Comparison of ENCODE assay signal across 24 mouse cellular contexts in genomic region chr2:52177726-52178125, GRCm38 (mm10).
DNase-seq lines count a peak whose midpoint lies in the region; ATAC-seq lines count a peak whose summit lies in the region.
"Had no signal": no experiment of that assay in that cellular context is flagged by ENCODE, and none has a peak within 500 bp of the region (broad histone marks: within the 10 kb centered on the region; RNA-seq: fewer than 3 reads in every experiment).

No protein-coding gene starts in this region.

- peak; percentile 27 for DNase-seq in cerebellum, adult 11 months
- DNase-seq in cerebellum, postnatal 4 days (ENCODE audit: low spot score in 2 of 2) = no peak
- peak; percentile 2 for DNase-seq in heart, postnatal 25 days (ENCODE audit: low spot score)
- no peak for DNase-seq in heart, embryonic 10.5 days (ENCODE audit: low spot score)
- peak; percentile 49 to 55 for DNase-seq in cerebellum, postnatal 10 days
- no peak for DNase-seq in embryo, embryonic 9.5 days (ENCODE audit: extremely low spot score)
- DNase-seq: adrenal gland, adult 8-10 months; gastrocnemius, postnatal 25 days; kidney, adult 11 months; kidney, postnatal 4 days; layer of hippocampus, adult 9-11 months; liver, embryonic 13.5 days; lung, embryonic 14.5 days; thymus, adult 18-20 months had no signal

- no peak for ATAC-seq in forebrain, embryonic 16.5 days
- no peak for ATAC-seq in forebrain, embryonic 13.5 days
- ATAC-seq: activated CD4-positive, CD25-positive, alpha-beta regulatory T cell, adult 4 months; midbrain, embryonic 13.5 days had no signal

- peak overlapping the region; percentile 84 for H3K27ac ChIP-seq in forebrain, embryonic 16.5 days (ENCODE audit: low read length)
- H3K27ac ChIP-seq in forebrain, embryonic 13.5 days = no peak overlapping the region
- no peak overlapping the region for H3K27ac ChIP-seq in heart, embryonic 10.5 days
- H3K27ac ChIP-seq: embryonic facial prominence, embryonic 10.5 days; forebrain, embryonic 10.5 days; hindbrain, embryonic 13.5 days; kidney, embryonic 15.5 days; liver, embryonic 13.5 days; midbrain, embryonic 13.5 days had no signal

- H3K4me2 ChIP-seq in forebrain, embryonic 16.5 days (ENCODE audit: low read length) = no peak overlapping the region
- H3K4me2 ChIP-seq in forebrain, embryonic 13.5 days = no peak overlapping the region
- H3K4me2 ChIP-seq: hindbrain, embryonic 13.5 days; kidney, embryonic 15.5 days; liver, embryonic 13.5 days; lung, embryonic 14.5 days; midbrain, embryonic 13.5 days had no signal

- no peaks in the 10 kb centered on the region for H3K36me3 ChIP-seq in forebrain, embryonic 16.5 days (ENCODE audit: control insufficient read depth, insufficient read depth)
- no peaks in the 10 kb centered on the region for H3K36me3 ChIP-seq in forebrain, embryonic 13.5 days (ENCODE audit: poor library complexity, severe bottlenecking)
- H3K36me3 ChIP-seq in heart, embryonic 10.5 days = no peaks in the 10 kb centered on the region
- H3K36me3 ChIP-seq: embryonic facial prominence, embryonic 10.5 days; forebrain, embryonic 10.5 days; hindbrain, embryonic 13.5 days; kidney, embryonic 15.5 days; liver, embryonic 13.5 days; midbrain, embryonic 13.5 days had no signal

- H3K9ac ChIP-seq in forebrain, embryonic 16.5 days (replicated peaks; ENCODE audit: low read depth, low read length) = no peak overlapping the region
- H3K9ac ChIP-seq in forebrain, embryonic 13.5 days = no peak overlapping the region
- H3K9ac ChIP-seq: hindbrain, embryonic 13.5 days; kidney, embryonic 15.5 days; liver, embryonic 13.5 days; lung, embryonic 14.5 days; midbrain, embryonic 13.5 days had no signal

- no peak overlapping the region for H3K4me3 ChIP-seq in forebrain, embryonic 16.5 days (replicated peaks; ENCODE audit: low read length)
- H3K4me3 ChIP-seq in forebrain, embryonic 13.5 days = no peak overlapping the region
- no peak overlapping the region for H3K4me3 ChIP-seq in heart, embryonic 10.5 days
- H3K4me3 ChIP-seq: embryonic facial prominence, embryonic 10.5 days; forebrain, embryonic 10.5 days; hindbrain, embryonic 13.5 days; kidney, embryonic 15.5 days; left cerebral cortex, adult 2 months; liver, embryonic 13.5 days; megakaryocyte, embryonic 14.5 days; midbrain, embryonic 13.5 days had no signal

- H3K4me1 ChIP-seq in forebrain, embryonic 16.5 days (replicated peaks; ENCODE audit: control insufficient read depth, insufficient read depth, low read length) = peaks cover 7% of the 10 kb centered on the region; the same call in 1 of the 2 replicates
- no peaks in the 10 kb centered on the region for H3K4me1 ChIP-seq in forebrain, embryonic 13.5 days
- 0 out of 2 replicates have a peak, but pooled peaks cover 4% of the 10 kb centered on the region for H3K4me1 ChIP-seq in heart, embryonic 10.5 days
- H3K4me1 ChIP-seq: embryonic facial prominence, embryonic 10.5 days; forebrain, embryonic 10.5 days; hindbrain, embryonic 13.5 days; kidney, embryonic 15.5 days; liver, embryonic 13.5 days; midbrain, embryonic 13.5 days had no signal

- H3K27me3 ChIP-seq in forebrain, embryonic 16.5 days (replicated peaks; ENCODE audit: control insufficient read depth, insufficient read depth, low read length) = no peaks in the 10 kb centered on the region
- no peaks in the 10 kb centered on the region for H3K27me3 ChIP-seq in forebrain, embryonic 13.5 days
- no peaks in the 10 kb centered on the region for H3K27me3 ChIP-seq in heart, embryonic 10.5 days (ENCODE audit: insufficient read depth, poor library complexity, severe bottlenecking)
- H3K27me3 ChIP-seq: hindbrain, embryonic 13.5 days; kidney, embryonic 15.5 days; liver, embryonic 13.5 days; megakaryocyte, embryonic 14.5 days; midbrain, embryonic 13.5 days had no signal

- H3K9me3 ChIP-seq in forebrain, embryonic 16.5 days (ENCODE audit: control insufficient read depth, low read length) = no peaks in the 10 kb centered on the region
- no peaks in the 10 kb centered on the region for H3K9me3 ChIP-seq in forebrain, embryonic 13.5 days (replicated peaks)
- no peaks in the 10 kb centered on the region for H3K9me3 ChIP-seq in heart, embryonic 10.5 days
- H3K9me3 ChIP-seq: embryonic facial prominence, embryonic 10.5 days; forebrain, embryonic 10.5 days; hindbrain, embryonic 13.5 days; kidney, embryonic 15.5 days; liver, embryonic 13.5 days; megakaryocyte, embryonic 14.5 days; midbrain, embryonic 13.5 days had no signal

- intact Hi-C loops in heart, postnatal 25 days (cut with DNase I) = no loop called here

- 89% methylated on average over 9 of the region's 9 CpGs for WGBS in forebrain, embryonic 16.5 days
- WGBS in forebrain, embryonic 13.5 days = 93% methylated on average over 9 of the region's 9 CpGs
- 84% methylated on average over 9 of the region's 9 CpGs for WGBS in heart, embryonic 10.5 days

Comparison
In these comparisons a context has a peak if more than half of its experiments do, and no peak if none do; other contexts are left out.
1. DNase-seq: peak in cerebellum, adult 11 months (single experiment), heart, postnatal 25 days (single experiment) and cerebellum, postnatal 10 days (2 of 2); none in cerebellum, postnatal 4 days (0 of 2), heart, embryonic 10.5 days (single experiment) and embryo, embryonic 9.5 days (single experiment).